Mouse (Mus musculus): ENCODE measurements around the gene Hook2. TPM values are rescaled to one million over a fixed set of nuclear protein-coding genes. Genes with fewer than 3 reads are reported as not detected.
A peak's percentile ranks its signal among the peaks of the same experiment; 100 is the strongest.

Gene Hook2
- total and polyA plus RNA-seq, 3 experiments = 7.1 to 24.7 (median 9.8) TPM

GRCm38 (mm10) chr8:84990836-84991235 is 433 bp downstream of the Hook2 start:
- peak overlapping the region; percentile 62 to 79 (median 70) for H3K4me3 ChIP-seq (replicated peaks in 1 of 3; ENCODE audit: low read depth in 2 of 3, low read length in 2 of 3, poor library complexity in 1 of 3)
- no peaks in the 10 kb centered on the region for H3K27me3 ChIP-seq (replicated peaks)
- TF ChIP-seq USF1 (IDR thresholded peaks at IDR 0.05; ENCODE audit: low read depth, low read length) (peak; percentile 53), JUND (conservative IDR thresholded peaks at IDR 0.05; ENCODE audit: low read depth, low read length) (no peak)
- peak overlapping the region; percentile 78 for H3K9ac ChIP-seq (ENCODE audit: insufficient read depth, low read depth)
- no peaks in the 10 kb centered on the region for H3K79me2 ChIP-seq (replicated peaks; ENCODE audit: control insufficient read depth, extremely low read depth, insufficient read depth, poor library complexity, severe bottlenecking)
- H3K4me2 ChIP-seq (ENCODE audit: insufficient read depth, low read depth, poor library complexity, severe bottlenecking) = peak overlapping the region; percentile 55
- DNase-seq (ENCODE audit: extremely low read depth) = peak; percentile 63
- dilution Hi-C loops (cut with MboI; ENCODE audit: extremely low pct_ligation_motif_present, extremely low pct_unique_long_range_greater_than_20kb, low sequenced_read_pairs) (no loop called here), in situ Hi-C loops (cut with MboI; ENCODE audit: low pct_ligation_motif_present, low pct_unique_long_range_greater_than_20kb, low sequenced_read_pairs) (loop anchor here (5.0 kb wide), 1 partner anchor 36 kb away; the partner anchor contains the start of genes Asna1 and Trir)
- H3K27ac ChIP-seq (ENCODE audit: insufficient read depth, low read depth) = peak overlapping the region; percentile 10; the same call in 1 of the 2 replicates
- peaks cover 11 to 33% of the 10 kb centered on the region in 2 experiments for H3K36me3 ChIP-seq (replicated peaks in 1 of 2; ENCODE audit: control insufficient read depth in 1 of 2, insufficient read depth in 1 of 2, low read length in 1 of 2)
- H3K9me3 ChIP-seq (replicated peaks; ENCODE audit: low read length) = no peaks in the 10 kb centered on the region
- H3K4me1 ChIP-seq (ENCODE audit: control insufficient read depth in 1 of 2, insufficient read depth in 2 of 2) = peaks cover 22 to 40% of the 10 kb centered on the region in 2 experiments

- Histone ChIP-seq H3K36me3 (replicated peaks in 1 of 2; ENCODE audit: control insufficient read depth in 1 of 2, insufficient read depth in 1 of 2, low read length in 1 of 2) (peaks cover 22 to 58% of the 10 kb centered on the region in 2 experiments), H3K27me3 (replicated peaks) (no peaks in the 10 kb centered on the region), H3K79me2 (replicated peaks; ENCODE audit: control insufficient read depth, extremely low read depth, insufficient read depth, poor library complexity, severe bottlenecking) (no peaks in the 10 kb centered on the region), H3K27ac (ENCODE audit: insufficient read depth, low read depth) (no peak overlapping the region), H3K4me3 (replicated peaks in 1 of 3; ENCODE audit: low read depth in 2 of 3, low read length in 2 of 3, poor library complexity in 1 of 3) (no peak overlapping the region), H3K9ac (ENCODE audit: insufficient read depth, low read depth) (no peak overlapping the region), H3K4me2 (ENCODE audit: insufficient read depth, low read depth, poor library complexity, severe bottlenecking) (no peak overlapping the region), H3K4me1 (ENCODE audit: control insufficient read depth in 1 of 2, insufficient read depth in 2 of 2) (peaks cover 10 to 27% of the 10 kb centered on the region in 2 experiments), H3K9me3 (replicated peaks; ENCODE audit: low read length) (no peaks in the 10 kb centered on the region)
- DNase-seq (ENCODE audit: extremely low read depth) = no peak
- dilution Hi-C loops (cut with MboI; ENCODE audit: extremely low pct_ligation_motif_present, extremely low pct_unique_long_range_greater_than_20kb, low sequenced_read_pairs) = no loop called here
- in situ Hi-C loops (cut with MboI; ENCODE audit: low pct_ligation_motif_present, low pct_unique_long_range_greater_than_20kb, low sequenced_read_pairs) = loop anchor here (5.0 kb wide), 1 partner anchor 33 kb away; the partner anchor contains the start of genes Asna1 and Trir
- TF ChIP-seq MAX (IDR thresholded peaks at IDR 0.05; ENCODE audit: low read length) (no peak), SIN3A (IDR thresholded peaks at IDR 0.05; ENCODE audit: low read length) (no peak), ELF1 (IDR thresholded peaks at IDR 0.05; ENCODE audit: low read depth, low read length) (no peak), SMC3 (IDR thresholded peaks at IDR 0.05; ENCODE audit: low read depth, low read length) (no peak), RCOR1 (conservative IDR thresholded peaks at IDR 0.05; ENCODE audit: low read depth, low read length) (no peak), CTCF (conservative IDR thresholded peaks at IDR 0.05 in 1 of 2, IDR thresholded peaks at IDR 0.05 in 1 of 2; ENCODE audit: low read depth in 2 of 2, low read length in 2 of 2) (no peak), E2F4 (IDR thresholded peaks at IDR 0.05; ENCODE audit: insufficient replicate concordance, low read depth, low read length) (no peak), JUN (IDR thresholded peaks at IDR 0.05; ENCODE audit: insufficient read depth, low read depth, low read length) (no peak), ZC3H11A (IDR thresholded peaks at IDR 0.05; ENCODE audit: low read depth, low read length) (no peak), USF2 (conservative IDR thresholded peaks at IDR 0.05; ENCODE audit: low read depth, low read length) (no peak)
Measured at GRCm38 (mm10) chr8:84994375-84994774, 4.0 kb downstream of the Hook2 start.

GRCm38 (mm10) chr8:84995680-84996079 is 5.3 kb downstream of the Hook2 start:
- Histone ChIP-seq H3K4me1 (ENCODE audit: control insufficient read depth in 1 of 2, insufficient read depth in 2 of 2) (peaks cover 10 to 25% of the 10 kb centered on the region in 2 experiments), H3K27me3 (replicated peaks) (no peaks in the 10 kb centered on the region), H3K9ac (ENCODE audit: insufficient read depth, low read depth) (no peak overlapping the region), H3K9me3 (replicated peaks; ENCODE audit: low read length) (no peaks in the 10 kb centered on the region), H3K4me2 (ENCODE audit: insufficient read depth, low read depth, poor library complexity, severe bottlenecking) (no peak overlapping the region), H3K4me3 (replicated peaks in 1 of 3; ENCODE audit: low read depth in 2 of 3, low read length in 2 of 3, poor library complexity in 1 of 3) (no peak overlapping the region), H3K36me3 (replicated peaks in 1 of 2; ENCODE audit: control insufficient read depth in 1 of 2, insufficient read depth in 1 of 2, low read length in 1 of 2) (peaks cover 22 to 58% of the 10 kb centered on the region in 2 experiments), H3K27ac (ENCODE audit: insufficient read depth, low read depth) (no peak overlapping the region), H3K79me2 (replicated peaks; ENCODE audit: control insufficient read depth, extremely low read depth, insufficient read depth, poor library complexity, severe bottlenecking) (no peaks in the 10 kb centered on the region)
- dilution Hi-C loops (cut with MboI; ENCODE audit: extremely low pct_ligation_motif_present, extremely low pct_unique_long_range_greater_than_20kb, low sequenced_read_pairs) (no loop called here), in situ Hi-C loops (cut with MboI; ENCODE audit: low pct_ligation_motif_present, low pct_unique_long_range_greater_than_20kb, low sequenced_read_pairs) (no loop called here)
- TF ChIP-seq ZC3H11A (IDR thresholded peaks at IDR 0.05; ENCODE audit: low read depth, low read length) = no peak
- no peak for TF ChIP-seq CTCF (conservative IDR thresholded peaks at IDR 0.05 in 1 of 2, IDR thresholded peaks at IDR 0.05 in 1 of 2; ENCODE audit: low read depth in 2 of 2, low read length in 2 of 2)
- no peak for TF ChIP-seq PAX5 (IDR thresholded peaks at IDR 0.05; ENCODE audit: low read length)
- TF ChIP-seq RAD21 (IDR thresholded peaks at IDR 0.05; ENCODE audit: low read depth, low read length) = no peak
- TF ChIP-seq CHD2 (IDR thresholded peaks at IDR 0.05; ENCODE audit: low read length) = no peak
- TF ChIP-seq USF1 (IDR thresholded peaks at IDR 0.05; ENCODE audit: low read depth, low read length) = no peak
- no peak for TF ChIP-seq ZKSCAN1 (IDR thresholded peaks at IDR 0.05; ENCODE audit: borderline replicate concordance, low read depth, low read length)
- TF ChIP-seq EP300 (IDR thresholded peaks at IDR 0.05; ENCODE audit: low read length) = no peak
- TF ChIP-seq SMC3 (IDR thresholded peaks at IDR 0.05; ENCODE audit: low read depth, low read length) = no peak
- TF ChIP-seq ETS1 (conservative IDR thresholded peaks at IDR 0.05; ENCODE audit: low read depth, low read length) = no peak
- no peak for DNase-seq (ENCODE audit: extremely low read depth)
